Mouse (Mus musculus) forebrain, embryonic 12.5 days (tissue): ENCODE results near the gene Nod2. TPM values are rescaled to one million over a fixed set of nuclear protein-coding genes. Genes with fewer than 3 reads are reported as not detected.
"Not testable (repeated sequence)": the region's sequence is repeated elsewhere in the genome, so short reads cannot be mapped to it uniquely, and the experiment has no call there.

ENCODE experiments used
- ATAC-seq: fragments of 200-750 bp; cut with Nextera tagmentation; 2 replicates; pipeline ENCODE4 v1.8.0; 2017; ENCODE audit warnings: moderate TSS enrichment; ENCODE audit not compliant: low FRiP score
- H3K27ac ChIP-seq: fragments of 300-500 bp; sonication (generic); 2 replicates; pipeline ENCODE4 v1.5.1; 2016; ENCODE audit warnings: mild to moderate bottlenecking
- H3K27me3 ChIP-seq: fragments of 300-500 bp; sonication (generic); 2 replicates; pipeline ENCODE4 v1.6.1; 2016; ENCODE audit warnings: mild to moderate bottlenecking
- H3K36me3 ChIP-seq: fragments of 300-500 bp; sonication (generic); replicated peaks from 2 replicates; pipeline ENCODE4 v1.6.1; 2016; ENCODE audit warnings: mild to moderate bottlenecking
- H3K4me1 ChIP-seq: fragments of 300-500 bp; sonication (generic); 2 replicates; pipeline ENCODE4 v1.6.1; 2016
- H3K4me2 ChIP-seq: fragments of 300-500 bp; sonication (generic); 2 replicates; pipeline ENCODE4 v1.6.1; 2016; ENCODE audit warnings: mild to moderate bottlenecking, moderate library complexity
- H3K4me3 ChIP-seq: fragments of 300-500 bp; sonication (generic); replicated peaks from 2 replicates; pipeline ENCODE4 v1.5.1; 2016; ENCODE audit warnings: mild to moderate bottlenecking
- H3K9ac ChIP-seq: fragments of 300-500 bp; sonication (generic); 2 replicates; pipeline ENCODE4 v1.6.1; 2016; ENCODE audit warnings: mild to moderate bottlenecking
- H3K9me3 ChIP-seq: fragments of 300-500 bp; sonication (generic); 2 replicates; pipeline ENCODE4 v1.6.1; 2016
- WGBS: fragments of 180-500 bp; shearing (Covaris S2); methylation state at CpG from one replicate; pipeline ENCODE4 v1.1.7; 2016; 5-methylcytosine and 5-hydroxymethylcytosine counted together
- polyA plus RNA-seq: library from polyadenylated mRNA; unstranded; fragments of >200 nt; fragmentation: Nextera tagmentation; extraction: Ambion mirVana; gene quantifications from 2 replicates; pipeline ENCODE4 v1.2.1, GENCODE M21; 2016

The Nod2 gene
- polyA plus RNA-seq, 1 experiment from 2014 or later: 0.11 TPM

GRCm38 (mm10) chr8:88637092-88638000 is 9.8 kb upstream of the Nod2 start:
- no peak overlapping the region for H3K4me2 ChIP-seq
- H3K9ac ChIP-seq: no peak overlapping the region
- ATAC-seq: no peak
- H3K27ac ChIP-seq: no peak overlapping the region
- no peak overlapping the region for H3K4me3 ChIP-seq
- H3K36me3 ChIP-seq: no peaks in the 10 kb centered on the region
- WGBS: 72% methylated on average over 9 of the region's 9 CpGs
- H3K4me1 ChIP-seq: no peaks in the 10 kb centered on the region
- H3K27me3 ChIP-seq: peaks cover 4% of the 10 kb centered on the region; the same call in 1 of the 2 replicates
- H3K9me3 ChIP-seq: no peaks in the 10 kb centered on the region

- no peak overlapping the region for H3K4me2 ChIP-seq
- H3K4me1 ChIP-seq: no peaks in the 10 kb centered on the region
- no peak overlapping the region for H3K9ac ChIP-seq
- no peaks in the 10 kb centered on the region for H3K36me3 ChIP-seq
- H3K4me3 ChIP-seq: no peak overlapping the region
- no peaks in the 10 kb centered on the region; the same call in 1 of the 2 replicates for H3K27me3 ChIP-seq
- no peak for ATAC-seq
- H3K27ac ChIP-seq: no peak overlapping the region
- no peaks in the 10 kb centered on the region for H3K9me3 ChIP-seq
- WGBS: 95% methylated on average over 3 of the region's 3 CpGs
Measured at GRCm38 (mm10) chr8:88638908-88639307, 8.2 kb upstream of the Nod2 start.

- peaks cover 12% of the 10 kb centered on the region for H3K4me1 ChIP-seq
- ATAC-seq: no peak
- H3K4me3 ChIP-seq: no peak overlapping the region
- H3K27ac ChIP-seq: no peak overlapping the region
- H3K27me3 ChIP-seq: peaks cover 22% of the 10 kb centered on the region
- H3K9ac ChIP-seq: no peak overlapping the region
- no peak overlapping the region for H3K4me2 ChIP-seq
- H3K36me3 ChIP-seq: no peaks in the 10 kb centered on the region
- H3K9me3 ChIP-seq: no peaks in the 10 kb centered on the region
- WGBS: 38% methylated on average over 5 of the region's 5 CpGs
Measured at GRCm38 (mm10) chr8:88642734-88643564, 4.2 kb upstream of the Nod2 start.

GRCm38 (mm10) chr8:88648322-88648721 is 1.2 kb downstream of the Nod2 start:
- Histone ChIP-seq H3K9ac (no peak overlapping the region), H3K4me3 (no peak overlapping the region), H3K4me2 (0 out of 2 replicates have a peak overlapping the region, but pooled peaks have one; percentile 70), H3K36me3 (no peaks in the 10 kb centered on the region), H3K9me3 (no peaks in the 10 kb centered on the region), H3K27ac (no peak overlapping the region), H3K4me1 (peaks cover 13% of the 10 kb centered on the region), H3K27me3 (peaks cover 39% of the 10 kb centered on the region)
- ATAC-seq: no peak

- 79% methylated on average over 6 of the region's 6 CpGs for WGBS
- Histone ChIP-seq H3K4me2 (no peak overlapping the region), H3K4me3 (no peak overlapping the region), H3K9me3 (no peaks in the 10 kb centered on the region), H3K4me1 (peaks cover 13% of the 10 kb centered on the region), H3K36me3 (no peaks in the 10 kb centered on the region), H3K27me3 (peaks cover 38% of the 10 kb centered on the region), H3K27ac (no peak overlapping the region), H3K9ac (no peak overlapping the region)
- ATAC-seq: no peak
Measured at GRCm38 (mm10) chr8:88650016-88650708, 3.0 kb downstream of the Nod2 start.

- H3K9me3 ChIP-seq, H3K4me2 ChIP-seq, H3K4me3 ChIP-seq, H3K27ac ChIP-seq, ATAC-seq, H3K9ac ChIP-seq, H3K36me3 ChIP-seq: not testable (repeated sequence)
- H3K27me3 ChIP-seq: peaks cover 34% of the 10 kb centered on the region
- peaks cover 13% of the 10 kb centered on the region for H3K4me1 ChIP-seq
- WGBS: 70% methylated on average over 4 of the region's 4 CpGs
Measured at GRCm38 (mm10) chr8:88651122-88651521, 4.0 kb downstream of the Nod2 start.

GRCm38 (mm10) chr8:88655334-88655733 is 8.2 kb downstream of the Nod2 start:
- no peak for ATAC-seq
- H3K36me3 ChIP-seq: no peaks in the 10 kb centered on the region
- no peak overlapping the region for H3K27ac ChIP-seq
- no peaks in the 10 kb centered on the region for H3K9me3 ChIP-seq
- H3K4me3 ChIP-seq: no peak overlapping the region
- H3K4me1 ChIP-seq: no peaks in the 10 kb centered on the region
- H3K4me2 ChIP-seq: no peak overlapping the region
- H3K27me3 ChIP-seq: no peaks in the 10 kb centered on the region
- H3K9ac ChIP-seq: no peak overlapping the region

- no peak overlapping the region for H3K4me2 ChIP-seq
- no peaks in the 10 kb centered on the region for H3K9me3 ChIP-seq
- no peak overlapping the region for H3K9ac ChIP-seq
- H3K27ac ChIP-seq: no peak overlapping the region
- H3K4me1 ChIP-seq: no peaks in the 10 kb centered on the region
- no peaks in the 10 kb centered on the region for H3K27me3 ChIP-seq
- H3K36me3 ChIP-seq: no peaks in the 10 kb centered on the region
- no peak for ATAC-seq
- H3K4me3 ChIP-seq: no peak overlapping the region
- 72% methylated on average over 3 of the region's 3 CpGs for WGBS
Measured at GRCm38 (mm10) chr8:88659873-88660272, 12.8 kb downstream of the Nod2 start.

- Histone ChIP-seq H3K4me1 (no peaks in the 10 kb centered on the region), H3K9ac (no peak overlapping the region), H3K27me3 (no peaks in the 10 kb centered on the region), H3K36me3 (no peaks in the 10 kb centered on the region), H3K9me3 (no peaks in the 10 kb centered on the region), H3K4me3 (no peak overlapping the region), H3K4me2 (no peak overlapping the region), H3K27ac (no peak overlapping the region)
- WGBS: 80% methylated on average over 6 of the region's 6 CpGs
- ATAC-seq: no peak
Measured at GRCm38 (mm10) chr8:88662401-88662821, 15.3 kb downstream of the Nod2 start.

GRCm38 (mm10) chr8:88664121-88664520 is 17.0 kb downstream of the Nod2 start:
- Histone ChIP-seq H3K4me3 (no peak overlapping the region), H3K4me2 (no peak overlapping the region), H3K4me1 (peaks cover 14% of the 10 kb centered on the region), H3K36me3 (no peaks in the 10 kb centered on the region), H3K27me3 (no peaks in the 10 kb centered on the region), H3K9me3 (no peaks in the 10 kb centered on the region), H3K9ac (no peak overlapping the region), H3K27ac (no peak overlapping the region)
- 84% methylated on average over 16 of the region's 16 CpGs for WGBS
- ATAC-seq: no peak

- 84% methylated on average over 19 of the region's 19 CpGs for WGBS
- no peaks in the 10 kb centered on the region for H3K27me3 ChIP-seq
- no peaks in the 10 kb centered on the region for H3K9me3 ChIP-seq
Measured at GRCm38 (mm10) chr8:88664947-88665346, 17.8 kb downstream of the Nod2 start.

GRCm38 (mm10) chr8:88666435-88666834 is 19.3 kb downstream of the Nod2 start:
- 83% methylated on average over 1 of the region's 1 CpGs for WGBS
- ATAC-seq: no peak
- Histone ChIP-seq H3K4me2 (no peak overlapping the region), H3K36me3 (no peaks in the 10 kb centered on the region), H3K4me3 (no peak overlapping the region), H3K9ac (no peak overlapping the region), H3K4me1 (peaks cover 16% of the 10 kb centered on the region), H3K27me3 (no peaks in the 10 kb centered on the region), H3K27ac (no peak overlapping the region), H3K9me3 (no peaks in the 10 kb centered on the region)

More at GRCm38 (mm10) chr8:88664947-88665346, 17.8 kb downstream of the Nod2 start:
- H3K4me2 ChIP-seq: no peak overlapping the region
- H3K9ac ChIP-seq: no peak overlapping the region
- ATAC-seq: no peak
- no peak overlapping the region for H3K4me3 ChIP-seq
- H3K27ac ChIP-seq: no peak overlapping the region
- no peaks in the 10 kb centered on the region for H3K36me3 ChIP-seq
- peaks cover 16% of the 10 kb centered on the region for H3K4me1 ChIP-seq
